Mouse (Mus musculus) lung, postnatal 36 days (tissue): ENCODE data around the gene Prpf19.
A peak's percentile ranks its signal among the peaks of the same experiment; 100 is the strongest.

Source experiments
- DNase-seq: peaks from one replicate; pipeline ENCODE4 v3.0.0; 2022; ENCODE audit warnings: mixed read lengths

Gene Prpf19

DNA sequence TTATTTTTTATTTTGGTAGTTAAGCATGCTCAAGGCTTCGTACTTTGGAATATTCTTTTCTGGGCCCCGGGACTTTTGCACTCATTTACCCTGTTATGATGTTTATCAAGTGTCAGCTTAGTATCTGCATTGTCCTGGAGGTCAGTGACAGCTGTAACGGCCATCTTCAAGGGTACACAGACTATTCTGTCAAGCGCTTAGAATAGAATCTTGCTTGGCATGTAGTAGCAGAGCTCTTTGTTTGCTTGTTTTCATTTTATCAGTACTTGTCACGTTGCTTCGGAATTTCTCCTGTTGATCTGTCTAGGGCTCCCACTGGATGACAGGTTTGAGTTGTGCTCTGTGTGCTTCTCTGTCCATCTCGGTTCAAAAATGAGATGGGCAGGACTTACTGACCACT is 1.8 kb downstream of the Prpf19 start:
- no peak for DNase-seq

DNA sequence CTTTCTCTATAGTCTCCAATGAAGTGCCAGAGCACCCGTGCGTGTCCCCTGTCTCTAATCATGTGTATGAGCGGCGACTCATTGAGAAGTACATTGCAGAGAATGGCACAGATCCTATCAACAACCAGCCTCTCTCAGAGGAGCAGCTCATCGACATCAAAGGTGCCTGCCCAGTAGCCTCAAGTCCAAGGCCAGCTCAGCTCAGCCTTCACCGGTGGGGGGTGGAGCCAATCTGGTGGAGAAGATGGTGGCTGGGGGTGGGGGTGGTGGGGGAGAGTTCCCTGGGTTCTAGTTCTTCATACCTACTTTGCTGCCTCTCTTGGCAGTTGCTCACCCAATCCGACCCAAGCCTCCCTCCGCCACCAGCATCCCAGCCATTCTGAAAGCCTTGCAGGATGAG is 2.5 kb downstream of the Prpf19 start:
- no peak for DNase-seq

DNA sequence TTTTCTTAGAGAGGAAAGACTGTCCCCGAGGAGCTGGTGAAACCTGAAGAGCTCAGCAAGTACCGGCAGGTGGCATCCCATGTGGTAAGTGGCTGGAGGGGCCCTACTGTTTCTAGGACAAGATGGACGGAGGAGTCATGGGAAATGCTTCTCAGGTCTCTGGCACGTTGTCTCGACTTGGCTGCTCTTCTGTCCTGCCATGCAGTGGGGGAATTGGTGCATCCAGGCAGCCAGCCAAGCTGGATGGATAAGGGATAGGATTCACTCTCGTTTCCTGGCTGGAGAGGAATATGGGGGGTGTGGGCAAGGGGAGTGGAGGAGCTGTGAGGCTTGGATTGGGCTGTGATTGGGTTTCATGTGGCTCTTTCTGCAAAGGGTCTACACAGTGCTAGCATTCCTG is 5.3 kb downstream of the Prpf19 start:
- DNase-seq: no peak

DNA sequence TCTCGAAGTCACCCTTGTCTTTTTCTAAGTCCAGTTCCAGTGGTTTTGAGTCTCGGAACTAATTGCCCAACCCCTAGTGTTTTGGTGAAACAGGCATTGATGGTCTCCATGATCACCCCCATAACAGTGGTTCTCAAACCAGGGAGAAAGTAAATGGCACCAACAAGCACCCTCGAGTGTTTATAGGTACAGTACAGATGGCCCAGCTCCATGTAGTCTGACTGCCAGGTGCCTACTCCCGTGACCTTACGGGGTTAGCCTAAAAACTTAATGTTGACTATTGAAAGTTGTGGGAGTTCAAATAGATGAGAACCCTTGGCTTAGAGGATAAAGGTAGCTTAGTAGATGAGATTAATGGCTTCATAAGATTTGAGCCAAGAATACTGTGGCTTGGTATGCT is 6.0 kb downstream of the Prpf19 start:
- DNase-seq: no peak

DNA sequence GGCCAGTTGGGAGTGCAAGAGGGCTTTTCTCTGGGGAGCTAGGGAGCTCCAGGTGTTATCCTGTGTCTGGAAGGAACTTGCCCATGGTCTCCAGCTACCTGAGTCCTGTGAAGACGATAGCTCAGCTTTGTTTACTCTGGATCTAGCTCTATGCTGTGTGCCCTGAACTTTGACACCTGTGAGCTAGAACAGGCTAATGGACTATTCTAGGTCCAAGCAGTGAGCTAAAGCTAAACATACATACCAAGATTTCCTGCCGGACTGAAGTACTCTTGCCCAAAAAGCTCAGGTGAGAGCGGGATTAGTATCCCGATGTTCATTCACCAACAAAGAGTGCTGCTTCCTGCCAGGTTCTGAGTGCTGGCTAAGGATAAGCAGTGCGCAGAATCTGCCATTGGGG is 9.5 kb downstream of the Prpf19 start:
- DNase-seq: no peak

DNA sequence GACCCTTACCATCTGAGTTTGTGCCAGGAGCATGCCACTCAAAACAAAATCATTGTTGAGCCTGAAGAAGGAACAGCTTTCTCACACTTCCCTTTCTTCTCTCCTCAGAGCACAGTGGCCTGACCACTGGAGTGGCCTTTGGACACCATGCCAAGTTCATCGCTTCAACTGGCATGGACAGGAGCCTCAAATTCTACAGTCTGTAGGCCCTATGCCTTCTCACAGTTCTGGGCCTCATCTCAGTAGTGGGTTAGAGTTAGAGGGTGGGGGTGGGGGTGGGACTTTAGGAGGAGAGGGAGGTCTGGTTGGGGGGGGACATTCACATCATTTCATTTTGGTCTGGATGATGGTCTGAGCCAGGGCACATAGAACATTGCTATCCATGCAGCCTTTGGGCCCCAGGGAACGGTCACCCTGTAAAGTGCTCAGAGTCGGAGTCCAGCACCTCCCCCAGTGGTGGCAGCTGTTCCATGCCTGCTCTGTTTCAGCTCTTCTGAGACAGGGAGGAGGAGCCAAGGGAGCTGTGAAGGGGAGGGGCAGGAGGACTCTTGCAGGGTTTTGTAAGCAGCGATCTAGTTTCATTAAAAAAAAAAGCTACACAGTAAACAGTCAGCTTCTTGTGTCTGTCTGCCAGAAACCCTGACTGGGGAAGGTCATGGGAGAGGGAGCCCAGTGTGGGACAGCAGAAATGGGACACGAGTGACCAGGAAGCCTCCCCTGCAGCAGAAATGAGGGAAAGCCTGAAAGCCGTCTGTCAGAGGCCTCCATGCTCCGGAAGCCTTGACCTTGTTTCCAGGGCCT is 10.1 kb downstream of the Prpf19 start:
- DNase-seq: peak; percentile 87

DNA sequence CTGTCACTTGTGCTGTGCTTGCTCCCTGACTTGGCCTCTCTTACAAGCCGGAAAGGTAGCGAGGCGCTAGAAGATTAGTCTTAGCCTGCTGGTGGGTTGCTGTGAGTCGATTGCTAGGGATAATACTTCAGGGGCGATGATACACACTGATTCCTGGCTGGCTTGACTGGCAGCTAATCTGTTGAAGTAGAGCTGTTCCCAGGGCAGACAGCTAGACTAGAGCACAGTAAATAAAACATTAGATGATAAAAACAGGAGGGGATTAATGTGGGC is 10.6 kb downstream of the Prpf19 start:
- DNase-seq: no peak

DNA sequence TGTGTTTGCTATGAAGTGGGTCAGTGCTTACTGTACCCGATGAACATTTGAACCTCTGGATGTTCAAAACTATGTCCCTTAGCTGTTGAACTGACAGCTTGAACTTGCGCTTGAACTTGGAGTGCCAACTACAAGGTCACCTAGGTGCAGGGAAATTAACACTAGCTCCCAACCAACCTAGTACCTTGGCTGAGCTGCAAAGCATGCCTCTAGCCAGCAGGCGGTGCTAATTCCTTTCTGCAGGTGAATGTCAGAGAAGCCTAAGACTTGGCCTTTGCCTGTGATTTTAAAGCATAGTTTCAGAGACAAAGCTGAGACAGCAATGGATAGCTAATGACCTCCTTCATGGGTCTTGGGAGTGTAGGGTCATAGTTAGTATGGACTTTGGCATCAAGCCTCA is 12.9 kb downstream of the Prpf19 start:
- peak; percentile 75 for DNase-seq

DNA sequence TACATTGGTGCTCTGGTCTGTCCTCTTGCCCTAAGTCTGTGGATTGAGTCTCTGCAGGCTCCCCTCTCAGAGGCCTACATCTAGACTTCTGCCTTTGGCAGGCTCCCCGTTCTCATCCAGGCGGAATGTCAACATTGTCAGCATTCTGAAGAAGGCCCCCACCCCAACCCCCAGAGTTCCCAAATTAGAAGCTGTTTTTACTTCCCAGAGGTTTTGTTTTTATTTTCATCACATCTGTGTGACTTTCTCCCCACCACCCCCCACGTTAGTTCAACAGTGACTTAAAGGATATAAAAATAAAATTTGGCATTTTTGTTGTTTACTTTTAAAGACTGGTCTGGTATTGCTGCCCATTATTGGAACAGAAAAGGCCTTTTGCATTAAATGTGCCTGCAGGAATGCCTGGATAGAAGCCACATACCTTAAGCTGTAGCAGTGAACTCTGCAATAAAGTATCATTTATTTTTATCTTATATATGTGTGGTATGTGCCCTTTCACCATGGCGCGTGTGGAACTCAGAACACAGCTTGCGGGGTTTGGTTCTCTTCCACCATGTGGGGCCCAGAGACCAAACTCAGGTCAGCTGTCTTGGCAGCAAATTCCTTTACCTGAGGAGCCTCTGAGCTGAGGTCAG is 14.2 kb downstream of the Prpf19 start:
- peak; percentile 22 for DNase-seq

DNA sequence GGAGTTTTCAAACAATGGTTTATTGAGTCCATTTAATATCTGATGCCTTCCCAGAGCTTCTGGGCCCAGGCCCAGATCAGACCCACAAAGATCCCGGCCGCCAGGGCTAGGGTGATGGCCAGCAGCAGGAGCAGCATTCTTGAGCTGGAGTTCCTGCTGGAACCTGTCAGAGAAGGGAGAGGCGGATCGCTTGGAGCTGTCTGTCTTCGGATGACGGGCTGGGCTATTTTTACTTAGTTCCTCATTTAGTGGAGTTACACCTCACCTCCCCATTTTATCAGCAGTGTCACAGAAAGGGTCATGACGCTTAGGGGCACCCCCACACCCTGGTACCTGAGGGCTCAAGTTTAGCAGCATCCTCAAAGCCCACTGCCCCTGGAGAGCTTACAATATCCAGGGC is 19.3 kb downstream of the Prpf19 start:
- peak; percentile 21 for DNase-seq

DNA sequence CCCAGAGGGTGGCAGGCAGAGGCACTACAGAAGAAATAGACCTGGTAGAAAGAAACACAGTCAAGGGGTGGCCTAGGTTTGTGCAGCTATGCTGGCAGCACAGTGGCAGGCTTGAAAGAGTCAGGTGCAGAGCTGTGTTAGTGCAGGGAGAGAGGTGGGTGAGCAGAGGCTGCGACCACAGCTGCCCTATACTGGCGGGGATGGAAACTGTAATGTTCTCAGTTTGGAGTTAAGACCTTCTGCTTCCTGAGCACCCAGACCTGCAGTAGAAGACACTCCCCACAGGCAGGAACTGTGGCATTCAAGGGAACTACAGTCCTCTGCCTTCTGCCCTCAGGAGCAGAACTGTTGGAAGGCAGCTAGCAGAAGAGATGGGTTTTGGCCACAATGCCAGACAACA is 19.8 kb downstream of the Prpf19 start:
- no peak for DNase-seq

DNA sequence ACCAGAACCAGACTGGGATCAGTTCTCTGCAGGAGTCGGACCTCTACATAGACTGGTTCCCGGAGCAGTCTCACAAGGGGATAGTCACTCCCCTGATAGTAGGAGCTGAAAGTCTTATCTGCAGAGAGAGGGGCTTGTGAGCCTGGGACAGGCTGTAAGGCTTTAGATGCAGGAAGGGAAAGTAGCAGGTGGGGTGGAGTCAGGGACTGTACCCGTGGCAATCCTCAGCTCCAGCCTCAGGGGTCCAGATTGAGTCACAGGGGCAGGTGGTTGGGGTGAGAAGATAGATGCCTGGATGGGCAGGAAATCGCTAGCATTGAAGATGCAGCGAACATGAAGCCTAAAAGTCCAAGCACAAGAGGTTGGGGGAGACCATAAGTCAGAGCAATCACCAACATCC is 21.5 kb downstream of the Prpf19 start:
- no peak for DNase-seq

DNA sequence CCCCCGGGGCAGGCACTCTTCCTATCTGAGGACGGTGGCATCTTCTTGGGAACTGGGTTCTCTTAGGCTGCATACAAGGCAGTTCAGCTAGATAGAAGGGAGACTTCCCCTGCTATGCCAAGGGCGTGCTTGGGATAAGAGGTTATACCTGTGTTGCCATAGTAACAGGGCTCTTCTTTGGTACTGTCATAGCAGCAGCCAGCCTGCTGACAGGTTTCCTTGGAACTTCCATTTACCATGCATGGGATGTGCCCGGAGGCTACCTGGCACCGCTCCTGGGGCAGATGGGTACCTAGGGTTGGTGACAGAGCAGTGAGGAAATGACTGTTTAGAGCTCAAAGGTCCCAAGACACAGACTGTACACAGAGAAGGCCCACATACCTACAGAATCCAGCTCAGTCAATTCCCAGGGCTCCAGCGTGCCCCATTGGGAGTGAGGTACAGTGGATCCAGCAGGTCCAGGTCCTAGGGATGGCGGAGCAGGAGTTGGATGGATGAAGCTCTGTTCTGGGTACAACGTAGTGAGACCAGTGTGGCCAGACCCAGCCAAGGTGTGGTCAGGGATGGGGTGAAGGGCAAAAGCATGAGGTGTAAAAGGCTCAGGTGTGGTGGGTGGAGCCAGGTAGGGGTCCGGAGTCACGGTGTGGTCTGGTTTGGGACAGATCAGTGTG is 23.4 kb downstream of the Prpf19 start:
- no peak for DNase-seq

DNA sequence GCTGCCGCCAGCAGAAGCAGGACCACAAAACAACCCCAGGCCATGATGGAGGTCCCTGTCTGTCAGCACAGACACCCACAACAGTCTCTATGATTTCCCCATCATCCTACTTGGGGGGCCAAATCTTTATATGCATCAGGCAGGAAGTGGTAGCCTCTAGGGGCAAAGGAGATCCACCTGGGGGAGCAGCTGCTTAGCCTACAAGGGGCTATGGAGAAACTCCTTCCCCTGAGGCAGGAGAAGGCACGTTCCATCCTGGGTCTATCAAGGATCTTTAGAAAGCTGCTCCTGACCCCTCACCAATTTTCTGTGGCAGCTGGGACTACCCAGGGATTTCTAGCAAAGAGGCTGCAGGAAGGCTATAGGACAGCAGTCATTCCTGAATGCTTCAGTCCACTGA is 25.5 kb downstream of the Prpf19 start, which contains the start of gene Zp1:
Gene Zp1 (minus strand): TSS at position 101 of the 400 bp plus-strand sequence.
- DNase-seq: no peak

DNA sequence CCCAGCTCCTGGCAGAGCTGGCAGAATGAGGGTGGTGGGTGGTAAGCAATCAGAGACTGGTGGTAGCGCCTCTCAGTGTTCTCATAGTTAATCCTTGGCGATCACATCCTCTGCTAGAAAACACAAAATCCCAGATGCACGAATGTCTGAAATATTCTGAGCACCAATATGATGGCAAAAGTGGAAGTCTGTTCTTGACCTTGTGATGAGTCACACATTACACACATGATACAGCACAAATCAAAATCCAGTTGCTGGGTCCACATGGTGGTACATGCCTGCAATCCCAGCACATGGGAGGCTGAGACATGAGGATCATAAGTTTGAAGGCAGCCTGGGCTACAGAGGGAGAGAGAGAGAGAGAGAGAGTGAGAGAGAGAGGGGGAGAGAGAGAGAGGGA is 26.0 kb downstream of the Prpf19 start:
- no peak for DNase-seq

DNA sequence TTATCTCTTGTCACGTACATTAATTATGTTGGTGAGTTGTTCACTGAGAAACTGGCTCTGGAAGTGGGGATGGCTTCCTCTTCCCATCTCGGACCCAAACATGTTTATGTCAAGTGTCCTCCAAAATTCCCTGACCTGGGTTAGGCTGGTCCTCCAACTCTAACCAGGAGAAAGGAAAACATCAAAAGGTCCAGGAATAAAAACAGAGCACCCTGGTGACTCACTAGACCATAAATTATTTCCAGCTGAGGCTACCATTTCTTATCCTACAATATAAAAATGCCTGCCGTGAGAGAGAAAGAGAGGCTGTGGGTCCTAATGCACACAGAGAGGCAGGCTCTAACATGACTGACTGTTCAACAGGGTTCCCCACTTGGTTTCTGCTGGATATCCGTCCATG is 29.2 kb downstream of the Prpf19 start:
- DNase-seq: no peak

DNA sequence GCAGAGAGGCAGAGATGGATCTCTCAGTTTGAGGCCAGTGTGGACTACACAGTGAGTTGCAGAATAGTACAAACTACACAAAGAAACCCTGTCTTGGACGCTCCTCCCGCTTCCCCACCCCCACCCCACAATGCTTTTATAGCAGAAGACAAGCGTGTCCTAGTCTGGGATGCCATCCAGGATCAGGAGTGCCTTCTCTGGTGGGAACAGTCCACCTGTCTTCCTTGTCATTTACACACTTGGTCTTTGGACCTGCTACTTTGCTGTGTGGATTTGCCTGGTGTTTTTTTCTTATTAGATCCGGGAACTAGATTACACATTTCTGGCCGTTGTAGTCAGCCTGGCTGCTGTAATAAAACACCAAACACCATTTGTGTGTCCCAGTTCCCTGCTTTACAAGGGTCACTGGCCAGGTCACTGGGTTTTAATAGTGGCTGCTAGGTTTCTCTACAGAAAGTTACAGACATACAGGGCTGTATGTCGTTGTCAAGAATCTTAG is 31.1 kb downstream of the Prpf19 start:
- no peak for DNase-seq

DNA sequence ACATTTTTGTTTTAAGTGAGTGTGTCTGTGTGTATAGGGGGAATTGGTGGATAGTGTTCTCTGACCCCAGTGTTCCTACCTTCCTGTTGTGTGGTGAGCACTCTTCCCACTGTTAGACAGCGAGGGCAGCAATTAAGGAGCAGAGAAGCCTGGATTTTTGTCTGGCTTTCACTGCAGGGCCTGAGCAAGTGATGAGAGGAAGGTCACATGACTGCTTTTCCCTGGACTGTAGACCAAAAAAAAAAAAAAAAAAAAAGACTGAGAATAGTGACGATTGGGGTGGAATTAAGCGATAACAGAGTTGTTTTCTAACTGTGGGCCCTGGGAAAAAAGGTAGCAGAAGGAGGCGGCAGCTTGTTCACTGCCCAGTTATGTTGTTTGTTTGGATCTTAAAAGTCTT is 31.6 kb downstream of the Prpf19 start:
- DNase-seq: no peak

DNA sequence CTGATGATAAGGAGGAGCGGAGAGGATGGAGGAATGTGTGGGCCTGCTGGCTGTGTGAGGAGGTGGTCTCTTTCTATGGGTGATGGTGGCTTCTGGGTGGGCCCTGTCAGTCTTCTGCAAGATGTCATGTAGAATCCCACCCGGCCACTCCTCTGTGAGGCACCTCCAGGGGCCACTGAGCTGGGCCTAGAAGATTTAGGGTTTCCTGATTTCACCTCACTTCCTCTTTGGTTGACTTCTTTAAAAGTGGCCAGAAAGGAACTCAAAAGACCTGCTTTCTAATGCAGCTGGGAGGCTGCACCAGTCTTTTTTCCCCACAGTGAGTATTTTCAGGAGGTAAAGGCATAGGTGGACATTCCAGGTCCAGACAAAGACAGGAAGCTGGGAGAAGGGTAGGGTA is 35.6 kb downstream of the Prpf19 start:
- no peak for DNase-seq

DNA sequence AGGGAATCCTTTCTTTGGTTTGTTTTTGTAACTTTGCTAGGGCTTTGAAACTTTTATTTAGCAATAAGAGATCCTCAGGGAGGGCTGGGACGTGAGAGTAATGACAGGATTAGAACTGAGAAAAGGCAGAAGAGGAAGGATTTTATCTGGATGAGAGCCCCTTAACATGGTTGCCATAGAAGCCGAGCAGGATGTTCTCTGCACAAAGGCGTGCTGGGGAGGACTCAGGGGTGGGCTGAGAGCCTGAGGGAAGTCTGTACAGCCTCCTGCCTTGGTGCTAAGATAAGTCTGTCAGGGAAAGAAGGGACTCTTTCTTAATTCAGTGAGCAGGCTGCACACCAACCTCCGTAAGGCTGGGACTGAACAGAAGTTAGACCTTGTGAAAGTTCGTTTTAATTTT is 40.0 kb downstream of the Prpf19 start:
- DNase-seq: no peak

DNA sequence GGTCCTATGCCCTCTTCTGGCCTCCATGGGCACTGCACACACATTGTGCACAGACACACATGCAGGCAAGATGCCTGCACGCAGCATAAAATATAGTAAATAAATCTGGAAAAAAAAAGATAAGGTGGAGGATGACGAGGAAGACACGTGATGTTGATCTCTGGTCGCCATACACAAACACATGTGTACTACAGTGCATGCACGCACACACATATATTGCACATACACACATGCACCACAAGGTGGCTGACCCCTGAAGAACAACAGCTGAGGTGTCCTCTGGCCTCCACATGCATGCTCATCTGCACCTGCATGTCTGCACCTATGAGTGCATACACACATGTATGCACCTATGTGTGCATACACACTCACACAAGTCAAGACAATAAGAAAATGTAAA is 41.0 kb downstream of the Prpf19 start:
- DNase-seq: no peak

DNA sequence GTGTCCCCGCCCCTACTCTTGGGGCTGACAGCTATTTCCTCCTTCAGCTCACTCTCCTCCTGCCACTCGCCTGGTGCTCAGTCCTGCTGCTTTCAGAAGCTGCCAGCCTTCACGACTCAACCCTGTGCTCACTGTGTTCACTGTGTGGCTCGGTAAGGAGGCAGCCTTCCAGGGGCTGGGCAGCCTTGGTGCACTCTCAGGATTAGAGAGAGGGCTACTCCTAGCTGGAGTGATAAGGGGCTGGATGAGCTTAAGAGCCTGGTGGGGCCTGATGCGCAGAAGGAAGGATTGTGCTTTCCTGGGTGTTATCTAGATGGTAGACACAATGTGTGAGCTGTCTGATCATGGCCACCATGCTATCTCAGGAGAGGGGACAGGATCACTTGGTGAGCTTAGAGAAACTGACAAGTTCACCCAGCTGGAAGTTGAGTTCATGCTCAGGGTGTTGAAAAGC is 42.1 kb downstream of the Prpf19 start, which contains the start of gene Ptgdr2:
Gene Ptgdr2 (plus strand): TSS at position 51 of the 454 bp plus-strand sequence.
- DNase-seq: no peak

DNA sequence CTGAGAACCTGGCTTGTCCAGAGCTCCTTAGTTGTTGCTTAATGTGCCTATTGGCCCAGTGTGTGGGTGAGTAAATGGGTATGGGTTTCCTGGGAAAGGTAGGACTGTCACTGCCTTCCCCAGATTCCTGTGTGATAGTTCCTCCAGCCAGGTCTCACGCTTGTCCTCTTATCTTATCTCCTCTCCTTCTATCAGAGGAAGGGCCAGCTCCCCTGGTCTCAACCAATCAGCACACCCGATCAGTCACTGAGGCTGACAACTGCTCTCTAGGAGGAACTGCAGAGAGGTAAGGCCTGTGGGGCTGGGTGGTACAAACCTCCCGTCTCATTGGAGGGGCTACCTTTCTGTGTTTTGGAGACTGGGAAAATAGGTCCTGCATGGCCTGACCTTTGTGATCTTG is 43.7 kb downstream of the Prpf19 start:
- DNase-seq: no peak
